Comparison of ENCODE assay signal across 11 mouse cellular contexts in the genomic region with DNA sequence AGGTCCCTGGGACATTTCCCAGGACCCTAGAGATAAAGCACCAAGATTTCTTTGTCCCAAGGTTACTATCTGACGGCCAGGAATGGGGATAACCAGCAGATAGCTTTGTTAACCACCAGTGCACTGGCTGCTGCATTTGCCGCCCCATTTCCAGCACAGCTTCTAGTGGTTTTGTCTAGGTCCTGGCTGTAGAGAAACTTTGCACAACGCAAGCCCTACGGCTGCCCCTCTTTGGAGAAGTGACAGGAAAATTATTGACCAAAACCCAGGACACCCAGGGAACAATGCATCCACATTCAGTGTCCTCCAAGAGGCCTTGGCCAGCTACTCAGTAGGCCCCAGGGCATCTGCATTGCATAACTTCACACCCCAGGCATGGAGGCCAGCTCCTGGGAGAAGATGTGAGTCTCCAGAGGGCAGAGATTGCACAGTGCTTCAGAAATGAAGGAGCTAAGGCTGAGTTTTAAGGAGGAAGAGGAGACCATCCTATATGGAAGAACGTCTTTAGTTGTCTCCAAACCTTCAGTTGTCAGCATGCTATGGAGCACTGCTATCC. TPM values are rescaled to one million over a fixed set of nuclear protein-coding genes. Genes with fewer than 3 reads are reported as not detected.
DNase-seq lines count a peak whose midpoint lies in the region; ATAC-seq lines count a peak whose summit lies in the region.
"Had no signal": no experiment of that assay in that cellular context is flagged by ENCODE, and none has a peak within 500 bp of the region (broad histone marks: within the 10 kb centered on the region; RNA-seq: fewer than 3 reads in every experiment).

No protein-coding gene starts in this region.

- no peaks in the 10 kb centered on the region for H3K9me3 ChIP-seq in kidney, embryonic 15.5 days (replicated peaks)
- H3K9me3 ChIP-seq in forebrain, embryonic 12.5 days: no peaks in the 10 kb centered on the region
- H3K9me3 ChIP-seq in hindbrain, embryonic 13.5 days: no peaks in the 10 kb centered on the region
- no peaks in the 10 kb centered on the region for H3K9me3 ChIP-seq in neural tube, embryonic 12.5 days

- no peak for ATAC-seq in kidney, embryonic 15.5 days (replicated peaks; ENCODE audit: low FRiP score)
- no peak for ATAC-seq in forebrain, embryonic 12.5 days (ENCODE audit: low FRiP score)
- ATAC-seq in hindbrain, embryonic 13.5 days (ENCODE audit: low FRiP score): no peak
- no peak for ATAC-seq in neural tube, embryonic 12.5 days (ENCODE audit: low FRiP score, low read depth)
- no peak for ATAC-seq in granulocyte monocyte progenitor cell, adult 5-6 weeks (replicated peaks; ENCODE audit: poor library complexity, severe bottlenecking)

- H3K4me2 ChIP-seq in kidney, embryonic 15.5 days: peak overlapping the region; percentile 84; the same call in 1 of the 2 replicates
- H3K4me2 ChIP-seq in forebrain, embryonic 12.5 days: peak overlapping the region; percentile 72
- H3K4me2 ChIP-seq in hindbrain, embryonic 13.5 days: peak overlapping the region; percentile 75
- H3K4me2 ChIP-seq in neural tube, embryonic 12.5 days (replicated peaks): peak overlapping the region; percentile 81

- H3K9ac ChIP-seq in kidney, embryonic 15.5 days: no peak overlapping the region
- 0 out of 2 replicates have a peak overlapping the region, but pooled peaks have one; percentile 91 for H3K9ac ChIP-seq in forebrain, embryonic 12.5 days
- peak overlapping the region; percentile 85; the same call in 1 of the 2 replicates for H3K9ac ChIP-seq in hindbrain, embryonic 13.5 days
- peak overlapping the region; percentile 93; the same call in 1 of the 2 replicates for H3K9ac ChIP-seq in neural tube, embryonic 12.5 days

- no peak overlapping the region for H3K4me3 ChIP-seq in kidney, embryonic 15.5 days (replicated peaks)
- H3K4me3 ChIP-seq in forebrain, embryonic 12.5 days (replicated peaks): peak overlapping the region; percentile 85
- peak overlapping the region; percentile 87 for H3K4me3 ChIP-seq in hindbrain, embryonic 13.5 days
- peak overlapping the region; percentile 93; the same call in 1 of the 2 replicates for H3K4me3 ChIP-seq in neural tube, embryonic 12.5 days
- H3K4me3 ChIP-seq: erythroblast, embryonic 14.5 days had no signal

- no peak overlapping the region for H3K27ac ChIP-seq in kidney, embryonic 15.5 days
- peak overlapping the region; percentile 84 for H3K27ac ChIP-seq in forebrain, embryonic 12.5 days
- H3K27ac ChIP-seq in hindbrain, embryonic 13.5 days: peak overlapping the region; percentile 27; the same call in 1 of the 2 replicates
- no peak overlapping the region for H3K27ac ChIP-seq in neural tube, embryonic 12.5 days

- no peak for DNase-seq in kidney, postnatal 4 days
- DNase-seq in layer of hippocampus, postnatal 10 days (ENCODE audit: low spot score in 2 of 2): no peak
- DNase-seq: cerebellum, postnatal 14 days; kidney, postnatal 10 days; right cerebral cortex, postnatal 4 days had no signal

- no peaks in the 10 kb centered on the region for H3K27me3 ChIP-seq in kidney, embryonic 15.5 days
- H3K27me3 ChIP-seq in forebrain, embryonic 12.5 days: no peaks in the 10 kb centered on the region; the same call in 1 of the 2 replicates
- no peaks in the 10 kb centered on the region for H3K27me3 ChIP-seq in hindbrain, embryonic 13.5 days
- H3K27me3 ChIP-seq in neural tube, embryonic 12.5 days (replicated peaks): no peaks in the 10 kb centered on the region

- 0 out of 2 replicates have a peak, but pooled peaks cover 3% of the 10 kb centered on the region for H3K36me3 ChIP-seq in kidney, embryonic 15.5 days
- H3K36me3 ChIP-seq in forebrain, embryonic 12.5 days (replicated peaks): no peaks in the 10 kb centered on the region
- no peaks in the 10 kb centered on the region for H3K36me3 ChIP-seq in hindbrain, embryonic 13.5 days
- no peaks in the 10 kb centered on the region for H3K36me3 ChIP-seq in neural tube, embryonic 12.5 days

- H3K4me1 ChIP-seq in kidney, embryonic 15.5 days: peaks cover 53% of the 10 kb centered on the region
- H3K4me1 ChIP-seq in forebrain, embryonic 12.5 days: peaks cover 57% of the 10 kb centered on the region
- H3K4me1 ChIP-seq in hindbrain, embryonic 13.5 days (replicated peaks): peaks cover 70% of the 10 kb centered on the region
- peaks cover 39% of the 10 kb centered on the region for H3K4me1 ChIP-seq in neural tube, embryonic 12.5 days

- WGBS in kidney, embryonic 15.5 days: 90% methylated on average over 5 of the region's 5 CpGs
- 68% methylated on average over 5 of the region's 5 CpGs for WGBS in forebrain, embryonic 12.5 days
- 61% methylated on average over 5 of the region's 5 CpGs for WGBS in hindbrain, embryonic 13.5 days
- 61% methylated on average over 5 of the region's 5 CpGs for WGBS in neural tube, embryonic 12.5 days

RNA-seq across cellular contexts. Expression of a gene that starts 3.2 kb away (rescaled TPM):
- 25.4 and 28.7 TPM in 2 replicates for polyA plus RNA-seq in kidney, embryonic 15.5 days (2015; fragmentation: Nextera tagmentation; extraction: Ambion mirVana)
- 26.5 and 27.1 TPM in 2 replicates for polyA plus RNA-seq in forebrain, embryonic 12.5 days (2016; fragmentation: Nextera tagmentation; extraction: Ambion mirVana)
- 19.5 and 20.9 TPM in 2 replicates for polyA plus RNA-seq in hindbrain, embryonic 13.5 days (2015; fragmentation: Nextera tagmentation; extraction: Ambion mirVana)
- 35.3 and 37.4 TPM in 2 replicates for polyA plus RNA-seq in neural tube, embryonic 12.5 days (2016; fragmentation: Nextera tagmentation; extraction: Ambion mirVana)
- total RNA-seq in granulocyte monocyte progenitor cell, adult 5-6 weeks (2014; fragmentation: Nextera tagmentation): 0.41 and 0.88 TPM in 2 replicates
- not detected in 2 replicates for total RNA-seq in granulocyte monocyte progenitor cell, adult 5-6 weeks (2017)
- 10 to 100 TPM; 41.6 to 42.4 TPM for total RNA-seq in layer of hippocampus, postnatal 10 days (2021)
- polyA plus RNA-seq: erythroblast, embryonic 14.5 days had no signal

Comparison
In these comparisons a context has a peak if more than half of its experiments do, and no peak if none do; other contexts are left out.
1. H3K27ac ChIP-seq: peak in forebrain, embryonic 12.5 days (single experiment) and hindbrain, embryonic 13.5 days (single experiment); none in kidney, embryonic 15.5 days (single experiment) and neural tube, embryonic 12.5 days (single experiment).
2. Peak in every context shown above with its lines, with median percentiles within 50 percentile points of each other: H3K4me2 ChIP-seq.